Mouse (Mus musculus): ENCODE data around the gene Ifrd1.
A peak's percentile ranks its signal among the peaks of the same experiment; 100 is the strongest.
"Not testable (repeated sequence)": the region's sequence is repeated elsewhere in the genome, so short reads cannot be mapped to it uniquely, and the experiment has no call there.

The Ifrd1 gene

GRCm38 (mm10) chr12:40199302-40199701 lies 49.0 kb downstream of the Ifrd1 start, which contains the start of gene Lsmem1:
Gene Lsmem1 (minus strand): TSS chr12:40199490.
- DNase-seq (ENCODE audit: low spot score), result no peak

DNA sequence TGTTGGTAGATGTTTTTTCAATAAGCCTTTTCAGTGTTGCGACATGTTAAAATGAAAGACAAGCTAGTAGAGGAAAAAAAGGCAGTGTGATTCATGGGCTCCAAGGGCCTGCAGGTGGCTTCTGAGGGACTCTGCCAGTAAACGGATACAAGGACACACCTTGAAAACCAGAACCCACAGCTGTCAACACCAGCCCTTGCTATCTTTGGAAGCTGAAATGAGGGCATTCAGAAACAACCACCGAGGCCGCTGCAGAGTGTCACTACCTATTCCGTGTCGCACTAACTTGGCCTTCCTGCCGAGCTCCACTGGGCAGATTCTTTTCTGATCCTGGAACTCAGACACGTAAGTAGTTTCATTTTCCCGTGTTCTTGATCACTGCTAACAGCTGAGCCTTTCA lies 49.9 kb downstream of the Ifrd1 start:
- no peak for DNase-seq (ENCODE audit: low spot score)

- DNase-seq (ENCODE audit: low spot score), result no peak
Measured at GRCm38 (mm10) chr12:40198019-40198418, 50.3 kb downstream of the Ifrd1 start.

GRCm38 (mm10) chr12:40197511-40197910 lies 50.8 kb downstream of the Ifrd1 start:
- DNase-seq (ENCODE audit: low spot score), result no peak

GRCm38 (mm10) chr12:40185474-40185873 lies 62.8 kb downstream of the Ifrd1 start:
- no peak for DNase-seq (ENCODE audit: low spot score)

DNA sequence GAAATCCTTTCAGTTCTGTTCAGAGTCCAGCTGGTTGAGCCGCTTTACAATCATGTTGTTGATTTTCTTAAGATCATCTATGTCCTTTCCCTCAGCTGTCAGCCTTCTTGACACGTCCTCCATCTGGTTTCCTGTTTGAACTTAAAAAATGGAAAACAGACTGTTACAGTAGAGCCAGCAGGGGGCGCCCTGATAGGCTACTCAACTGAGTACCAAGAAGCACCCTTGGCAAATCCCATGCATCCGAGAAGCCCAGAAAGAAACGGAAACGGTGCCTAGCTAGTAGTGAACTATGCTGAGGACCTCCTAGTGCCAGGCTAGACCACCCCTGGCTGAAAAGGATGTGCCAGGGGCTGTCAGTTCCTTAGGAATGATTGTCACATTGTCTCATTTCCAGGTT lies 71.2 kb downstream of the Ifrd1 start:
- DNase-seq (ENCODE audit: low spot score), result peak; percentile 35

DNA sequence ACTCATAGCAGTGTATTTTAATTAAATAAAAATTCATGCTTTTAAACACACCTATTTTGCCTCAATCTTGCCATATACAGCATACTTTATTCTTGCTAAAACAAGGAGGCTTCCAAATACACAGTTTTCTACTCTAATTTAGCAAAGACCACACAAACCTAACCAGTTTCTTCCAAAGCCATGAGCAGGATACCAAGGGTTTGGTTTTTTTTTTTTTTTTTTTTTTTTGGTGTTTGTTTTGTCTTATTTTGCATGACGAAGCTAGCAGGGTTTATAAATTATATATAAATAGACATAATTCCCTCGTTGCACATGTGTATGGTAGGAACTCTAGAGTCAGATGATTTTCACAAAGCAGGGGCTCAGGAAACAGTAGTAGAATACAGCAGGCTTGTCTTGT lies 72.1 kb downstream of the Ifrd1 start:
- no peak for DNase-seq (ENCODE audit: low spot score)

DNA sequence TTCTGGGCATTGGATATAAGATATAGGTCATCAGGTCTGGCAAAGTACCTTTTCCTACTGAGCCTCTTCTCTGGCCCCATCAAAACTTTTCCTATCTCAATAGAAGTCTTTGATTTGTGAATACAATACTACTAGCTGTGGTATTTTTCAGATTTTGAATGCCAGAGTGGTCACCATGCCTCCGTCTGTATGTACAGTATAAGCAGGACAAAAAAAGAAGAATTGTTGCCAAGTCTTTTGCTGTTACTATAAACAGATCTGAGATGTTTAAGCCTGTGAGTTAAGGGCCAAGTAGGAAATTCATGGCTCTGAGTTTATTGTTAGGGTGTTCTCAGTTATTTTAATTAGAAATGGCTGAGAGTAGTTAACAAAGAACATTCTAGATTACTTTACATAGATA lies 73.1 kb downstream of the Ifrd1 start:
- not testable (repeated sequence) for DNase-seq (ENCODE audit: low spot score)

DNA sequence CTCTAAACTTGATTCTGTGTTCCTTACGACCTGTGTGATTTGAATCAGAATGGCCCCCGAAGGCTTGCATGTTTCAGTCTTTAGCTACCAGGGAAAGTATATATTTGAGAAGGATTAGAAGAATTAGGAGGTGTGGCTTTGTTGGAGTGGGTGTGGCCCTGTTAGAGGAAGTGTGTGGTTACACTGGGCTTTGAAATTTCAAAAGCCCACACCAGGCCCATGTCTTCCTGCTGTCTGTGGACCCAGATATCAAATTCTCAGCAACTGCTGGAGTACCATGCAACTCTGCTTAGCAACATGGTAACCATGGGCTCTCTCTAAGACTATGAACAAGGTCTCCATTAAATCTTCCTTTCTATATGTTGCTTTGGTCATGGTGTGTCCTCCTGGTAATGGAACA lies 76.7 kb downstream of the Ifrd1 start:
- DNase-seq (ENCODE audit: low spot score), result no peak

GRCm38 (mm10) chr12:40169675-40170074 lies 78.6 kb downstream of the Ifrd1 start:
- DNase-seq (ENCODE audit: low spot score), result no peak

GRCm38 (mm10) chr12:40164621-40165020 lies 83.7 kb downstream of the Ifrd1 start:
- peak; percentile 72 for DNase-seq (ENCODE audit: low spot score)

DNA sequence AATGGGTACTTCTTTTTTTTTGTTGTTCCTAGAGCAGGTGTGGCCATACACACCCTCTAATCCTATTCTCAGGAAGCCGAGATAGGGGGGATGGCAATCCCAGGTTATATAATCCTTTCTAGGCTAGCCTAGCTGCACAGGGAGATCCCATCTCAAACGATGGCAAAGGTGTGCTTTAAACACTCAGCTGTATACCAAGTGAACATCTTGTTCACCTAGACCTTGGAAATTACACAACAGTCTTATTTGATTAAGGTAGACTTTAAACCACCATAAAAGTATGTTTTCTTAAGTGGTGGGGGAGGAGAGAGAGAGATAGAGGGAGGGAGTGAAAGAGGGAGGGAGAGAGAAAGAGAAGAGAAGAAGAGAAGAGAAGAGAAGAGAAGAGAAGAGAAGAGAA lies 87.5 kb downstream of the Ifrd1 start:
- no peak for DNase-seq (ENCODE audit: low spot score)

GRCm38 (mm10) chr12:40154188-40154587 lies 94.1 kb downstream of the Ifrd1 start:
- no peak for DNase-seq (ENCODE audit: low spot score)

GRCm38 (mm10) chr12:40152353-40153069 lies 95.8 kb downstream of the Ifrd1 start:
- no peak for DNase-seq (ENCODE audit: low spot score)
